8 mouse cellular contexts compared by ENCODE assay signal in genomic region chr17:87570676-87571344, GRCm38 (mm10).
DNase-seq lines count a peak whose midpoint lies in the region; ATAC-seq lines count a peak whose summit lies in the region.

No protein-coding gene starts in this region.

- DNase-seq in heart, adult 11 months: peak; percentile 92
- DNase-seq in heart, postnatal 4 days: no peak
- DNase-seq in brain, adult 2 months (ENCODE audit: low read depth, low spot score): peak; percentile 43
- DNase-seq in mesoderm, embryonic 11.5 days (ENCODE audit: low read depth, low spot score): peak; percentile 51
- no peak for DNase-seq in ovary, postnatal 36 days (ENCODE audit: low spot score)
- no peak for DNase-seq in spleen, postnatal 14 days (ENCODE audit: low spot score in 2 of 2)

- peak; percentile 18; the same call in 1 of the 2 replicates for ATAC-seq in granulocyte monocyte progenitor cell, adult 5-6 weeks (replicated peaks; ENCODE audit: poor library complexity, severe bottlenecking)
- ATAC-seq in inflammation-experienced regulatory T-cells, adult 6 months: no peak

Comparison
In these comparisons a context has a peak if more than half of its experiments do, and no peak if none do; other contexts are left out.
1. DNase-seq: peak in heart, adult 11 months (single experiment), brain, adult 2 months (single experiment) and mesoderm, embryonic 11.5 days (single experiment); none in heart, postnatal 4 days (single experiment), ovary, postnatal 36 days (single experiment) and spleen, postnatal 14 days (0 of 2).